Mouse (Mus musculus): ENCODE results near the gene Tenm2.

Gene Tenm2

DNA sequence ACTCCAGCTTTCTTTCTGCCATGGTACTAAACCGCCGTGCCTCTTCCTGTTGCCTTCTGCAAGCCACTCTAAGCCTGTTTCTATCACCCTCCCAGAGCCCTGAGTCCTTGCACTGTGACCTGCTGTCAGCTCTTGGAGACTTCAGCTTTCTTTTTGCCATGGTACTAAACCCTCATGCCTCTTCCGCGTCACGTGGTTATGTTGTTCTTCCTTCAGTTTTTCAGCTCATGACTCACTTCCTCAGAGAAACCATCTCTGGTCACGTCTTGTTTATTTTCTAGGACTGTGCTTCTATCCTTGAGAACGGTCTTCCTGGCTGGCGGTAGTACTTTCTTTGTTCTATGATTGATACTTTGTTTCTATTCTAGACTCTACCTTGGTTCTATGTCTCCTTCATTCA, 537.9 kb downstream of the Tenm2 start:
- no peak for DNase-seq (ENCODE audit: extremely low spot score, low spot score)

- DNase-seq (ENCODE audit: extremely low spot score, low spot score), result peak; percentile 51
These were observed 538.6 kb downstream of the Tenm2 start for GRCm38 (mm10) chr11:36697021-36697639.

DNA sequence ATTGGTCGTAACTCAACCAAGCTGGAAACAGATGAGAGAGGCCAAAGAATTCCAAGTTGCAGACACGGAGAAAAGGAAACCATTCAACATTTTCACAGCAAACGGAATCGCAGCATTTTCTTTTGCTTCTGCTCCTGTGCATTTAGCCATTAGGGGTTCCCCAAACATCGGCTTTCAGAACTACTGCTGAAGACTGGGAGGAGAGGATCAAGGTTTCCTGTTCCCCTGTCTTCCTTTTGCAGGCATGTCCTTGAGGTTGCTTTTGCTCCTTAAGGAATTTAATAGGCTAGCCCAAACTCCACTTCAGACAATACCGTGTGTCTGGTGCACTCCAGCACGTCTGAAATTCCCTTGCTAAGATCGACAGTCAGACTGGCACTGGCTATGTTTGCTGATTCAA, 541.0 kb downstream of the Tenm2 start:
- DNase-seq (ENCODE audit: extremely low spot score, low spot score), result no peak

- no peak for DNase-seq (ENCODE audit: extremely low spot score, low spot score)
These were observed 543.1 kb downstream of the Tenm2 start for GRCm38 (mm10) chr11:36692637-36693036.

- DNase-seq (ENCODE audit: extremely low spot score, low spot score), result no peak
These were observed 544.9 kb downstream of the Tenm2 start for GRCm38 (mm10) chr11:36690826-36691225.

DNA sequence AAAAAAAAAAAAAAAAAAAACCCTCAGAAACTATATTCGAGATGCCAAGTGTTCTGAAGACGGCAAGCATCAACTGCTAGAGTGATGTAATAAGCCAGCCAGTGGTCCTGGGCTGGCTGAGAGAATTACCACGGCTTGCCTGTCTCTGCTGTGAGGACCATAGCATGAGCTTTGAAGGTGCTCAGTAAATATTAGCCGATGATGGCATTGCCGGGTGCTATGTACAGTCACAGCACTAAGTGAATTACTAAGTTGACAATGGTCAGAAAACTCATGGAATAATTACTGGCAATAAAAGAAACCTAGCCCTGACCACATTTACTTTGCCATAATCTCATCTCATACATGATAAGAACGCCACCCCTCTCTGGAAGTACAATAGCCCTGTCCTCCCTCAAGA, 549.5 kb downstream of the Tenm2 start:
- no peak for DNase-seq (ENCODE audit: extremely low spot score, low spot score)

GRCm38 (mm10) chr11:36679361-36679760, 556.4 kb downstream of the Tenm2 start:
- DNase-seq (ENCODE audit: extremely low spot score, low spot score), result no peak

DNA sequence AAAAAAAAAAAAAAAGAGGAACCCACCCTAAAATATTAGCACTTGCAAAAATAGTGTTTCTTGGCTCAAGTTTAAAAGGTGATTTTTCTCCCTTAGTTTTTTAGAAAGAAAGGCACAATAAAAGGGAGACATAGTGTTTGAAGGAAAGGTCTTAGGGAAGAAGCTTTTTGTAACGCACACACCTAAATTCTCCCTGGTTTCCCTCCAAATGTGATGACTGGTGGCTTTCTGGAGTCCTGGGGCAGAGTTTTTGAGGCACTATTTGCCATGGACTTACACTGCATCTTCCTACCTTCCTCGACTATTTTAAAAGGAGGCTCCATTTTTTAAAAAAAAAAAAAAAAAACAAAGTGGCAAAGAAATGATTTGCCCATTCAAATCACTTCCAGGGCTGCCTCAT, 557.2 kb downstream of the Tenm2 start:
- DNase-seq (ENCODE audit: extremely low spot score, low spot score), result no peak

- DNase-seq (ENCODE audit: extremely low spot score, low spot score), result no peak
These were observed 557.7 kb downstream of the Tenm2 start for GRCm38 (mm10) chr11:36678057-36678396.

- peak; percentile 70 for DNase-seq (ENCODE audit: extremely low spot score, low spot score)
These were observed 558.3 kb downstream of the Tenm2 start for GRCm38 (mm10) chr11:36677321-36678056.

DNA sequence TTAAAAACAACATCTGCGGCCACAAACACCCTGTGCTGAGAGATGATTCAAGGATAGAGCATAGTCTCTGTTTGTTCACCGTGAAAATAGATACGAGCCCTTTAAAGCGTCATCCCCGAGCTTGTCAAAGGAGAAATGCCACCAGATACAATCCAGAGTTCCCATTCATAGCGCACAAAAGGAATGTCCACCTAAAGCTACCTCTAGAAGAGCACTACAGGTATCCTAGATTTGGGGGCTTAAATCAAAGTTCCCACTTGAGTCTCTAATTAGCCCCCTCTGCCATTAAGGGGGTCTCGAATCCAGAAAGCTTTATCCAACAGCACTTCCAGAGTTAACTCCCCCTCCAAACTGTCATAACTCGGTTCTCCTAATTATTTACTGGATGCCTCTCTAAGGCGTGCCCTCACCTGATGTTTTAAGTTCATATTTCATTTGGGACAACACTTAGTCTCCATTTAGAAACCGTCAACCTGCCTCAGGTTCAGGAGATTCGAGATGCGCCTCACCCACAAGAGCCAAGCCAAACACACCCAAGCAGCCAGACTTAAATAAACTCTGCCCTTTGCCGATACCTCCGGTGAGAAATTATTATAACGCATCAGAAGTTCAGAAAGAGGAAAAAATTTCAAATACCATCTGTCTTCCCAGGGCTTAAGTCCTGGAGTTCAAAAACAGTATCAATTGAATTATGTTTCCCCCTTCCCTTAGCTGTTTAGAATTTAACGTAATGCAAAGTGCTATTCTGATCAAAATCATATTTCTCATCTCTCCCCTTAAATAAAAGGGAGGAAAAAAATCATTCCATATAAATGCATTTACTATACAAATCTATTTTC, 559.1 kb downstream of the Tenm2 start:
- DNase-seq (ENCODE audit: extremely low spot score, low spot score), result no peak

GRCm38 (mm10) chr11:36674902-36675422, 560.8 kb downstream of the Tenm2 start:
- DNase-seq (ENCODE audit: extremely low spot score, low spot score), result no peak

- no peak for DNase-seq (ENCODE audit: extremely low spot score, low spot score)
These were observed 561.6 kb downstream of the Tenm2 start for GRCm38 (mm10) chr11:36674141-36674540.

DNA sequence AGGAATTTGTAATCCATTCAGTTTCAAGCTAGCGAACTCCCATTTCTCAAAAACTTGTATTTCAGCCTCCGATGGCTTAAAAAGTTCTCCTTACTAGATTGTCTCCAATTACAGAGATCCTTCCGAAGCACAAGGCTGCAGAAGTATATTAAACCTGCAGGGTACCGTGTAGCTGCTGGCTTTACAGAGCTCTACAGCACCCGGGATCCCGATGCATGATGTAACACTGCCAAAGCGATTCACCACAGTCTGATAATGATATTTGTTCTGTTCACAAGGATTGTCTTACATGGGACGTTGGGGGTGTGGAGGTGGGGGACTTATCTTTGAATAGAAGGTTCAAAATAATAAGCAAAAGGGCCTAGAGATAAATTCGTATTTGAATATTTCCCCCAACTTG, 564.6 kb downstream of the Tenm2 start:
- no peak for DNase-seq (ENCODE audit: extremely low spot score, low spot score)

DNA sequence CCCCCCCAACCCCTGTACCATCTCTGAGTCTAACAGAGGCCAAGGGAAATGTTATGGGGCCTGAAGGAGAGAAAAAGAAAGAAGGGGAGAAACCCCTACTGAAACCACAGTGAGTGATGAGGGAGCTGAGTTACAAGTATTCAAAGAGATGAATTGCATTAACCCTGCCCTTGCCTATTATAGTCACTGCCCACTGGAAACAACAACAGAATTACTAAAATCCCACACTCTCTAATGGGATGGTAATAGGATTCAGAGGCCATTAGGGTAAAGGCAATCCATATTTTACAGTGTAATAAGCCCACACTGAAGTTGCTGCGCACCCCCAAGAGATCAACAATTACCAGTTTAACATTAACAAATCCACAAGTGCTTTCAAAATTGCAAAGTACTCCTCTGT, 571.7 kb downstream of the Tenm2 start:
- DNase-seq (ENCODE audit: extremely low spot score, low spot score), result no peak

- no peak for DNase-seq (ENCODE audit: extremely low spot score, low spot score)
These were observed 572.2 kb downstream of the Tenm2 start for GRCm38 (mm10) chr11:36663571-36663970.

- DNase-seq (ENCODE audit: extremely low spot score, low spot score), result no peak
These were observed 582.0 kb downstream of the Tenm2 start for GRCm38 (mm10) chr11:36653656-36654323.

DNA sequence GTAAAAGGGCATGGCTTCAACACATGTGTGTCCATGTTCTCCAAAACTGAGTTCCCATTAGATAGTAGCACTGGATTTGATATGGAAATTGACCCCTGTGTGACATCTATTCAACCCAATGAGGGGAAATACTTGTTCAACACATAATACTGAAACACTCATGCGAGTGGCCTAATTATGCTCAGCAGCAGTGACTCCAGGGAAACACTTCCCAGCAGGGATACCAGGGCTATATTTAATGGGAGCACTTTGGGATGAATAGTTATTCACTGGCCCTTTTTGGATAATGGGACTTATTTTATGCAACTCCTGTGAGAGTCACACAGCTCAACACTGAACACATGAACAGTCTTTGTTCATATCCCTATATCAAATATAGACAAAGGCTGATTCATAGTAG, 588.6 kb downstream of the Tenm2 start:
- no peak for DNase-seq (ENCODE audit: extremely low spot score, low spot score)

DNA sequence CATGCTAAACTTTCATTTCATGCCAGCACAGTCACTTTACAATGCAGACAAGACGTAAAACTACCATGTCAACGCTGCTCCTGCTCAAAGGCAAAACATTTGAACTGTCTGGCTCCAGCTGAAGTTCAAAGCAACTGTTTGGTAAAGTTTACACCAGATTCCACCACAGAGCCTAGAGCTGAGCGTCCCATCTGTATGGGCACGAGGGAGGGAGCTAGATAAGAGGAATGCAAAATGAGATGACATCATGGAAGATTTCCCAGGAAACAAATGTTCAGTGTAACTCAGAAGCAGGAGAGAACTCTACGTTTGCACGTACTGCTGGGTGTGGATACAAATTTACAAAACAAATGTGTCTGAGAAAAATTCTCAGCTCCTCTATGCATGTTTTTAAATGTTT, 600.7 kb downstream of the Tenm2 start:
- no peak for DNase-seq (ENCODE audit: extremely low spot score, low spot score)

- DNase-seq (ENCODE audit: extremely low spot score, low spot score), result no peak
These were observed 603.6 kb downstream of the Tenm2 start for GRCm38 (mm10) chr11:36632201-36632600.

DNA sequence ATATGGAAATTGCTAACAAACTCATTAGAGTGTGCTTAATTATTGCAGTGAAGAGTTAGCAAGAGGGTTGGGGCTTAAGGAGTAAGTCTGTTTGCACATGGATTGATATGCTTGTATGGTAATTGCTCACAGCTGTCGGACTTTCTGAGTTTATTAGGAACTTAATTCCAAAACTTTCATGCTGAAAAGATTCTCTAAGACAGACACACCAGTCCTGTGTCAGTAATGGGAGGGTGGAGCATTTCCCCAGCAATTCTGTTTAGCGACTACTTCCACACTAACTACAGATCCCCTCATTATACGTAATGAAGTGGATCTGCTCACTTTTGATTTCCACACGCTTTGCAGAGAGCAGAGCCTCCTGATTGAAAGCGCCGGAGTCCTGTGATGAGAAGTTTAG, 622.0 kb downstream of the Tenm2 start:
- no peak for DNase-seq (ENCODE audit: extremely low spot score, low spot score)
